Mouse (Mus musculus) embryonic facial prominence, embryonic 12.5 days (tissue): ENCODE measurements around the gene Mrgpra2a. TPM values are rescaled to one million over a fixed set of nuclear protein-coding genes. Genes with fewer than 3 reads are reported as not detected.

ENCODE experiments used
- polyA plus RNA-seq: library from polyadenylated mRNA; unstranded; fragments of >200 nt; fragmentation: Nextera tagmentation; extraction: Ambion mirVana; gene quantifications from 2 replicates; pipeline ENCODE4 v1.2.1, GENCODE M21; 2016

Mrgpra2a gene
- polyA plus RNA-seq, 1 experiment from 2014 or later, result not detected

Other genes with a start within 250 kb of the Mrgpra2a start
- gene Mrgpra6, start 247.2 kb downstream of the Mrgpra2a start, polyA plus RNA-seq, result not detected in 2 replicates
- not detected in 2 replicates for gene Mrgpra9, start 199.3 kb downstream of the Mrgpra2a start, polyA plus RNA-seq
- gene Mrgpra1, start 97.9 kb downstream of the Mrgpra2a start, polyA plus RNA-seq, result not detected in 2 replicates
- not detected in 2 replicates for gene Mrgpra2b, start 76.7 kb upstream of the Mrgpra2a start, polyA plus RNA-seq
- gene Mrgpra3, start 149.2 kb upstream of the Mrgpra2a start, polyA plus RNA-seq, result not detected in 2 replicates